Mouse (Mus musculus): ENCODE results near the gene Gm20916. TPM values are rescaled to one million over a fixed set of nuclear protein-coding genes. Genes with fewer than 3 reads are reported as not detected.

Gene Gm20916
- polyA plus RNA-seq (2012; rRNA removed) = not detected in 2 replicates

DNA sequence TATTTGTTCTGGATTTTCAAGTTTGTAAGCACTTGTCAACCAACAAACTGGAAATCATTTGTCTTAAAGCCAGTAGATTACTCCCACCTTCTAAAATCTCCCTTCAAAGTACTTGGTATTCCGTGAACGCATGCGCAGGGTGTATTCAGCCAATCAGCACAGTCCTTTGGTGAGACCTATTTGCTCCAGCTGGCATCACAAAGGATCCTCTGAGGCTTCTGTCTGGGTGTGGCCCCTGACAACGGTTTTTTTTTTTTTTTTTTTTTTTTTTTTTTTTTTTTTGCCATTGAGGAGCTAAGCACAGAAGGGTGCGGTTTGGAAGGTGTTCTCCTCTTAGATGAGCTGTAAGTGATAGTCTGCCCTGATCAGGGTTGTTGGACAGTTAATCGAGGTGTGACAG lies at the start of gene Gm20916:
Gm20916 (plus strand) TSS at position 301 of the 400 bp plus-strand sequence.

Other genes with a start within 250 kb of the Gm20916 start
- gene Gm20917, start 168.4 kb upstream of the Gm20916 start, polyA plus RNA-seq (2012; rRNA removed) = not detected in 2 replicates